Mouse (Mus musculus) adipose tissue, adult 10 weeks (tissue): Measurements from ENCODE around the gene Ybx3. TPM values are rescaled to one million over a fixed set of nuclear protein-coding genes. Genes with fewer than 3 reads are reported as not detected.

Source experiments
- polyA plus RNA-seq: library from polyadenylated mRNA; stranded (reverse); fragments of 350-450 nt; fragmentation: Illumina TruSeq; extraction: RNeasy Lipid Tissue Mini Kit (QIAGEN cat#74804); gene quantifications from one replicate; pipeline ENCODE4 v1.2.3, GENCODE M21; 2014; ENCODE audit warnings: low read depth, low replicate concordance

The Ybx3 gene
- 143 TPM for polyA plus RNA-seq

GRCm38 (mm10) chr6:131388040-131389021, at the start of gene Ybx3:
Gene Ybx3, minus strand, starts transcription at chr6:131388476.

GRCm38 (mm10) chr6:131353352-131353919, 34.8 kb downstream of the Ybx3 start, which contains the start of gene Styk1:
Gene Styk1, minus strand, starts transcription at chr6:131353597.

Other genes with a start within 250 kb of the Ybx3 start
- 1.3 TPM for gene Klra2, start 141.1 kb downstream of the Ybx3 start, polyA plus RNA-seq
- gene Magohb, start 95.2 kb downstream of the Ybx3 start, polyA plus RNA-seq = 13.8 TPM
- gene Styk1, start 34.9 kb downstream of the Ybx3 start, polyA plus RNA-seq = 5.6 TPM
- gene 5430401F13Rik, start 97.9 kb upstream of the Ybx3 start, polyA plus RNA-seq = not detected
- gene Gm6619, start 97.9 kb upstream of the Ybx3 start, polyA plus RNA-seq = not detected
- gene Tas2r130, start 242.4 kb upstream of the Ybx3 start, polyA plus RNA-seq = not detected